Mouse (Mus musculus): Measurements from ENCODE around the gene Tnni3k.

GRCm38 (mm10) chr3:154971626-154972025 lies 83.6 kb downstream of the Tnni3k start:
- no peak for TF ChIP-seq CTCF (IDR thresholded peaks at IDR 0.05; ENCODE audit: extremely low read depth, insufficient read depth, insufficient read length, insufficient replicate concordance)
- no peak for TF ChIP-seq POLR2A (IDR thresholded peaks at IDR 0.05; ENCODE audit: low read depth, low read length)

All from spleen, adult 2 months (tissue).